Mouse (Mus musculus) common myeloid progenitor, adult 5-6 weeks (primary cell): ENCODE data around the gene Gtf2a1. TPM values are rescaled to one million over a fixed set of nuclear protein-coding genes. Genes with fewer than 3 reads are reported as not detected.
"Not testable (repeated sequence)": the region's sequence is repeated elsewhere in the genome, so short reads cannot be mapped to it uniquely, and the experiment has no call there.

Experiments
- ATAC-seq: replicated peaks from 2 replicates; pipeline ENCODE4 v1.8.0; 2016; ENCODE audit warnings: low read depth, mild to moderate bottlenecking, moderate TSS enrichment, inconsistent platforms; ENCODE audit not compliant: poor library complexity, severe bottlenecking
- total RNA-seq: library from RNA; stranded (forward); fragments of 200-1000, 187-1606 nt; gene quantifications from 2 replicates; pipeline ENCODE4 v1.2.3, GENCODE M21; 2017

Gtf2a1 gene
- total RNA-seq, 1 experiment from 2014 or later = 44.0 TPM

DNA sequence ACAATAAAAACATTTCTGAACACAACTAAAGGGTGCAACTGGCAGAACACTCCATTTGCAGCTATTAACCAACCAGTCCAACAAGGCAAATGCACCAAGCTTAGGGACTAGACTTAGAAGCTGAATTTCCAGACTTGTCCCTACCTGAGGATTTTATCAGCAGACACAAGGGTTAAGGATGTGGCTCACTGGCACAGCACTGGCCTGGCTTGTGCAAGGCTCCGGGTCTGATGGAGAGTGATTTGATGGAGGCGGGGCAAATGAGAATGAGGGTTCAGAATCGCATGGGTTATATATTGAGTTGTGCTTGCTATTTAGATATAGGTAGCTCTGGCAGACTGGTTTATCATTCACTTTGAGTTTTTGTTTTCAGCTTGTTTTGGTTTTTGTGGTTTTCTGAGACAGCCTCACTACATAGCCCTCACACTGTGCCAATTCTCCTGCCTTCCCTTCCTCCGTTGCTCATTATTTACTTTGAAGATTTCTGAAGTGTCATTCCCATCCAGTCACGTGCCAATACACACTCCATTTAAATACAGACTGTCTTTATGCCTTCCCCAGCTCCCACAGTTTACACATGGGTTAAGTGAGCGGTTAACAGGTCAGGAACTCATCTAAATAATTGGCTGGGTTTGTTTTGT, 7.8 kb downstream of the Gtf2a1 start:
- peak; percentile 33 for ATAC-seq

GRCm38 (mm10) chr12:91581204-91582070, 8.8 kb downstream of the Gtf2a1 start:
- ATAC-seq = peak; percentile 67

- peak; percentile 31; the same call in 1 of the 2 replicates for ATAC-seq
These were observed 10.6 kb downstream of the Gtf2a1 start for GRCm38 (mm10) chr12:91579665-91580064.

GRCm38 (mm10) chr12:91571708-91572107, 18.6 kb downstream of the Gtf2a1 start:
- ATAC-seq = no peak

GRCm38 (mm10) chr12:91569255-91569654, 21.0 kb downstream of the Gtf2a1 start:
- no peak for ATAC-seq

- ATAC-seq = no peak
These were observed 23.1 kb downstream of the Gtf2a1 start for GRCm38 (mm10) chr12:91567145-91567544.

DNA sequence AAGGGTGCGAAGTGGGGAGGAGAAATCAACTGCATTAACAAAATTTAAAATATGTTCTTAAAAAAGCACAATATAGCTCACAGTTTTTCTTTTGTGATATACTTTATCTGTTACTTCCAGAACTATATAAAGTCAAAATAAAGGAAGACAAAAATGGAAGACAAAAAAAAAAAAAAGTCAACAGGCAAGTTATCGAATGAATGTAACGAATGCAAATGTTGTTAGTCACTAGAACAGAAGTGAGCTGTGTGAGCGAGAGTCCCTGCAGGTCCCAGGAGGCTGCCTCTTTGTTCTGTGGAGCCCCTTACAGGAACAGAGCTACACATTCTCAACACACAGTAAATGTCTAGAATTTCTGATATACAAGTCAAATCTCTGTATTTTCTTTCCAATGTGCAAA, 32.1 kb downstream of the Gtf2a1 start:
- not testable (repeated sequence) for ATAC-seq

DNA sequence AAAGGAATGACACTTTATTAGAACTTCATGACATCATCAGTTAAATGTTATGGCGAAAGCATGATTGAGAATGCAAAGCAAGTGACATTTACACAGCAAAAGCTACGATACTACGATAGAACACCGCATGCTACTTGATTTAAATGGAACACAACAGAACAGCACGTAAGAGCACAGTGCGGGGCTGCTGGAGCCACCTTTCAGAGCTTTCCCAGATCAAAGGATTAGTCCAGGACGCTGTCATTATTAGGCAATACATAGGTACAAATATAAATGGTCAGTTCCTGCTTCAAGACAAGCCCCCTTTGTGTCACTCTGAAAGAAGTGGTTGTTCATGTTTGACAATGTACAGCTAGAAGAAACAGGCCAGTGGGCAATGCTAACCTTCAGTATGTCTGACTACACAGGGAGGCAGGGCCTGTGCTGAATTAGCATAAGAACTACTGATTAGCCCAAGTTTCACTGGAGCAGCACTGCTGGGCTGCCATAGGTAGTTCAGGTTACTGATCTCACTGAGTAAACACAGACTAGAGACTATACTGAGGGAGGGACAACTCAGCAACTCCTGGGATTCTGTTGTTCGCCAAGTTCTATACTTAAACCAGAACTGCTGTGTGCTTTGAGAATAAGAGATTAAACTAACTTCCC, 32.8 kb downstream of the Gtf2a1 start:
- not testable (repeated sequence) for ATAC-seq

GRCm38 (mm10) chr12:91551773-91552526, 38.3 kb downstream of the Gtf2a1 start:
- ATAC-seq = peak; percentile 77; the same call in 1 of the 2 replicates

GRCm38 (mm10) chr12:91549471-91549870, 40.8 kb downstream of the Gtf2a1 start:
- no peak for ATAC-seq

- no peak for ATAC-seq
These were observed 50.1 kb downstream of the Gtf2a1 start for GRCm38 (mm10) chr12:91540202-91540601.

GRCm38 (mm10) chr12:91534514-91534913, 55.8 kb downstream of the Gtf2a1 start:
- peak; percentile 95 for ATAC-seq

DNA sequence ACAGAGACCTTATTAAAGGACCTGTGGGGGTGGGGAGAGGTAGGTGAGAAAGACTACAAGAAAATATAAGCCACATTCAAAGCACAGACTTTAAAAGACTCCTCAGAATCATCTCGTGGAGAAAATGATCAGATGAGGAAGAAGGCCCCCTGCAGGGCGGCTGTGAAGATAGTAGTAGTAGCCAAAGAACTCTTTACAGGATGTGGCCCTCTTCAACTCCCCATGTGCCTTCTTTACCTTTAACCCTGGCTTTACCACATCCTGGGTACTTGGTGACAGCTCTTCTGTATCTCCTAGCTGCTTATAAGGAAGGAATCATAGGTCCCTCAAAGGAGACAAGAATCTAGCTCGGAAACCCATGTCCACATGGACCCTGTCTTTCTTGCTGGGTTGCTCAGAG, 66.7 kb downstream of the Gtf2a1 start:
- ATAC-seq = no peak

DNA sequence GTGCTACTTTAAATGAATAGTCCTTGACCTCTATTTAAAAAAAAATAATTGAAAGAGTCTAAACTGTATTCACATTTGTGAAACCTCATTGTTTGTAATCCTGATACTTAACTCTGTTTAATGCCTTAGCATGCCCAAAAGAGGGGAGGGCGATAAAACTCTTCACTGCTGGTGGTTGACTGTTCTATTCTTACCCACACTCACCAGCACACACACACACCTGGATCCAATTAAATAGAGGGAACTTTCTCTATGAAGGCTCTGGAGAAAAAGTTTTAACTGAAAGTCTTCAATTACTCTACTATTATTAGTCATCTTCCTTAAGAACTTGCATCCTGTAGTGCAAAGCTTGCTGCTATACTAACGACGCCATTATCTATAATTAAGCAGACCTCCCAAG, 72.5 kb downstream of the Gtf2a1 start:
- no peak for ATAC-seq

DNA sequence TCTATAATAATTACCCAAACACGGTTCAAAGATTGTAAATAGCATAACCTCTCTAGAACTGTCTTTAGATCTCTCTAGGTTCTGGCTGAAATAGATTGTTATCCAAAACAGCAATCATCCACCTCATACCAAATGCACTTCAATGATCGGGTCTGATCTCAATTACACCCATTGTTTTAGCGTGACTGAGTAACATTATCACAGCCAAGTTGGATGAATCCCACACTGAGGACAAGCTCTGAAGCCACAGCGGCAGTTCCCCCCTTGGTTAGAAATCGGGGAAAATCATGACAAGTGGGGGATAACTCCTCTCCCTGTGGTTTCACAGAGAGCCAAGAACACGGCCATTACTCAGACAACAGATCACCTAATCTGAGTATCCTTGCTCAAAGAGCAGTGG, 76.3 kb downstream of the Gtf2a1 start:
- ATAC-seq = no peak

GRCm38 (mm10) chr12:91511766-91512165, 78.5 kb downstream of the Gtf2a1 start:
- no peak for ATAC-seq
